Mouse (Mus musculus) liver, embryonic 13.5 days (tissue): Measurements from ENCODE around the gene Olfr963. TPM values are rescaled to one million over a fixed set of nuclear protein-coding genes. Genes with fewer than 3 reads are reported as not detected.

Experiments
- ATAC-seq: fragments of 200-750 bp; cut with Nextera tagmentation; 2 replicates; pipeline ENCODE4 v1.8.0; 2017; ENCODE audit warnings: low read depth, mild to moderate bottlenecking, moderate number of reproducible peaks, moderate library complexity
- DNase-seq: peaks from one replicate; pipeline ENCODE4 v3.0.0; 2022
- H3K27ac ChIP-seq: fragments of 300-500 bp; sonication (generic); 2 replicates; pipeline ENCODE4 v1.5.1; 2015; ENCODE audit warnings: moderate library complexity, mild to moderate bottlenecking, inconsistent platforms
- H3K27me3 ChIP-seq: fragments of 300-500 bp; sonication (generic); 2 replicates; pipeline ENCODE4 v1.6.1; 2015; ENCODE audit warnings: mild to moderate bottlenecking, inconsistent platforms
- H3K36me3 ChIP-seq: fragments of 300-500 bp; sonication (generic); 2 replicates; pipeline ENCODE4 v1.6.1; 2015; ENCODE audit warnings: mild to moderate bottlenecking, inconsistent platforms
- H3K4me1 ChIP-seq: fragments of 300-500 bp; sonication (generic); replicated peaks from 2 replicates; pipeline ENCODE4 v1.6.1; 2015; ENCODE audit warnings: inconsistent platforms
- H3K4me2 ChIP-seq: fragments of 300-500 bp; sonication (generic); 2 replicates; pipeline ENCODE4 v1.6.1; 2015; ENCODE audit warnings: inconsistent platforms, mild to moderate bottlenecking, moderate library complexity
- H3K4me3 ChIP-seq: fragments of 300-500 bp; sonication (generic); replicated peaks from 2 replicates; pipeline ENCODE4 v1.5.1; 2015; ENCODE audit warnings: mild to moderate bottlenecking, inconsistent platforms
- H3K9ac ChIP-seq: fragments of 300-500 bp; sonication (generic); 2 replicates; pipeline ENCODE4 v1.6.1; 2015; ENCODE audit warnings: mild to moderate bottlenecking, inconsistent platforms
- H3K9me3 ChIP-seq: fragments of 300-500 bp; sonication (generic); replicated peaks from 2 replicates; pipeline ENCODE4 v1.6.1; 2016; ENCODE audit warnings: inconsistent platforms
- WGBS: fragments of 180-500 bp; shearing (Covaris S2); methylation state at CpG from one replicate; pipeline ENCODE4 v1.1.7; 2015; ENCODE audit not compliant: insufficient replicate concordance; 5-methylcytosine and 5-hydroxymethylcytosine counted together
- polyA plus RNA-seq: library from polyadenylated mRNA; unstranded; fragments of >200 nt; fragmentation: Nextera tagmentation; extraction: Ambion mirVana; gene quantifications from 2 replicates; pipeline ENCODE4 v1.2.1, GENCODE M21; 2015

Gene Olfr963
- polyA plus RNA-seq: not detected in 2 replicates

GRCm38 (mm10) chr9:39666905-39667304, at the start of gene Olfr963:
Olfr963 (plus strand) TSS chr9:39667205.
- no peak within 1 kb of the TSS for H3K4me2 ChIP-seq
- no peaks in the 10 kb centered on the region for H3K27me3 ChIP-seq
- 69% methylated on average over 1 of the region's 1 CpGs for WGBS
- H3K4me3 ChIP-seq: no peak within 1 kb of the TSS
- H3K36me3 ChIP-seq: no peaks in the 10 kb centered on the region
- no peaks in the 10 kb centered on the region; the same call in 1 of the 2 replicates for H3K9me3 ChIP-seq
- no peak within 1 kb of the TSS for H3K27ac ChIP-seq
- H3K4me1 ChIP-seq: no peaks in the 10 kb centered on the region
- ATAC-seq (no peak), DNase-seq (no peak)
- H3K9ac ChIP-seq: no peak within 1 kb of the TSS

DNA sequence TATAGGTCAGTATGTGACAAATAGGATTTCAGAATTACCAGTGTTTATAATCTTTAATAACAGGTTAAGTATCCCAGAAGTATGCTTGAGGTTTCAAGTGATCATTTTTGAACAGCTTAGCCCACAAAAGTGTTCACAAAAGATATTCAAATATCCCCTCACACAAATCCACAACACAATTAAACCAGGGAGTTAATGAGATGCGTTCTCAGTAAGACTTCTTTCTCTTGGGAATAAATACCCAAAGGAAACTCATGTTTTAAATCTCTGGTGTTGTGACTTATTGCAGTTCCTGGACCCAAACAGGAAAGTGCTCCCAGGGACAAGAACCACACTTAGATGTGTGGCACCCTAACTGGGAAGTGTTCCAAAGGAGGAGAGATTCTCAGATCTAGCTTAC, 45.9 kb upstream of the Olfr963 start, which contains the start of gene Olfr960:
TSS of gene Olfr960 (plus strand) at position 301 of the 400 bp plus-strand sequence.
- H3K4me3 ChIP-seq: no peak within 1 kb of the TSS
- H3K4me2 ChIP-seq: no peak within 1 kb of the TSS
- ATAC-seq (no peak), DNase-seq (no peak)
- no peak within 1 kb of the TSS for H3K27ac ChIP-seq
- no peaks in the 10 kb centered on the region for H3K36me3 ChIP-seq
- no peaks in the 10 kb centered on the region for H3K9me3 ChIP-seq
- H3K27me3 ChIP-seq: no peaks in the 10 kb centered on the region
- WGBS: 45% methylated on average over 1 of the region's 1 CpGs
- no peak within 1 kb of the TSS for H3K9ac ChIP-seq
- H3K4me1 ChIP-seq: no peaks in the 10 kb centered on the region

DNA sequence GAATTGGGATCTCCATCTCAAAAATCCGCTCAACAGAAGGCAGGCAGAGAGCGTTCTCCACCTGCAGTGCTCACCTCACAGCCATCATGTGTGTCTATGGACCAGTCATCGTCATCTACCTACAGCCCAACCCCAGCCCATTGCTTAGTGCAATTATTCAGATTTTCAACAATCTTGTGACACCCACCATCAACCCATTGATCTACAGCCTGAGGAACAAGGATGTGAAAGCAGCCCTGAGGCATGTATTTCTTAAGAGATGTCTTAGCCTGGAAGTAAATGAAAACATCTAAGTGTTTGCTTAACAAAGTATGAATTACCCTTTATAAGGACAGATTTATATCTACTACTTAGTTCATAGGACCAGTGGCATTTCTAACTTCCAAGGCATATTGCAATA, 43.2 kb upstream of the Olfr963 start:
- H3K4me3 ChIP-seq: no peak overlapping the region
- no peak overlapping the region for H3K27ac ChIP-seq
- H3K27me3 ChIP-seq: no peaks in the 10 kb centered on the region
- H3K36me3 ChIP-seq: no peaks in the 10 kb centered on the region
- ATAC-seq (no peak), DNase-seq (no peak)
- WGBS: 61% methylated on average over 3 of the region's 3 CpGs
- no peak overlapping the region for H3K9ac ChIP-seq
- no peaks in the 10 kb centered on the region for H3K9me3 ChIP-seq
- no peaks in the 10 kb centered on the region for H3K4me1 ChIP-seq
- no peak overlapping the region for H3K4me2 ChIP-seq

DNA sequence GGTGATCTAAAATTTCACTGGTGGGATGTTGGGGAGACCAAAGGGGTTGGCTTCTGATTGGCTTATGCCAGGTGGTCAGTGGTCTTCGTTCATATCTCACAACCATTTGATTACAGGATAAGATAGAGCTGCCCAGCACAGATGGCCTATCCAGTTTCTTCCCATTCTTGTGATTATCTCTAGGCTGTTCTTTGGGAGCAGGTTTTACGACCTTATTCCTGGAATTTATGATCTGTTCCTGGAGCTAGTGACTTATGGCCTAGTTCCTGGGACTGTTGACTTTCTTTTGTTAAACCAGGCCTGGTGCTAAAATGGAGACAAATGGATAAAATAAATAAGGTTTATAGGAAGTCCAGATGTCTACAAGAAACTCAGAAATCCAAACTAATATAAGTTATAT, 42.3 kb upstream of the Olfr963 start:
- Histone ChIP-seq H3K9ac (no peak overlapping the region), H3K9me3 (no peaks in the 10 kb centered on the region), H3K4me3 (no peak overlapping the region), H3K4me2 (no peak overlapping the region), H3K27ac (no peak overlapping the region), H3K27me3 (no peaks in the 10 kb centered on the region), H3K36me3 (no peaks in the 10 kb centered on the region), H3K4me1 (no peaks in the 10 kb centered on the region)
- whole genome bisulfite sequencing: 32% methylated on average over 2 of the region's 2 CpGs
- ATAC-seq (no peak), DNase-seq (no peak)

DNA sequence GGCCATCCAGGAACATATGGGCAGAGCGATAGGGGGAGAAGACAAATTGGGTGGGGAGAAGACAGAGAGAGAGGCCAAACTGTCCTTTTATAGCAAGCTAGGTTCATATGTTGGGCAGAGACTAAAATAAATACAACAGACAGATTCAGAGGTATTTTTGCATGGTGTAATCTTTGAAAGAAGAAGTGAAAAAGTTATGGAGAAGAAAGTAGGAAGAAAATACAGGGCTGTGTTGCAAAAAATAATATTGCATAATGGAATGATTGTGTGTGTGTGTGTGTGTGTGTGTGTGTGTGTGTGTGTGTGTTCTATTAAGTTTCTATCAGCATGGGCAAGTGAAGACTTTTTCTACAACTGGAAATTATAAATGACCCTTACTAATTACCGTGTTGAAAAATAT, 37.9 kb upstream of the Olfr963 start:
- Histone ChIP-seq H3K9ac (no peak overlapping the region), H3K27ac (no peak overlapping the region), H3K27me3 (no peaks in the 10 kb centered on the region), H3K9me3 (no peaks in the 10 kb centered on the region), H3K4me3 (no peak overlapping the region), H3K4me2 (no peak overlapping the region), H3K36me3 (no peaks in the 10 kb centered on the region), H3K4me1 (no peaks in the 10 kb centered on the region)
- ATAC-seq (no peak), DNase-seq (no peak)
- 53% methylated on average over 2 of the region's 2 CpGs for WGBS

DNA sequence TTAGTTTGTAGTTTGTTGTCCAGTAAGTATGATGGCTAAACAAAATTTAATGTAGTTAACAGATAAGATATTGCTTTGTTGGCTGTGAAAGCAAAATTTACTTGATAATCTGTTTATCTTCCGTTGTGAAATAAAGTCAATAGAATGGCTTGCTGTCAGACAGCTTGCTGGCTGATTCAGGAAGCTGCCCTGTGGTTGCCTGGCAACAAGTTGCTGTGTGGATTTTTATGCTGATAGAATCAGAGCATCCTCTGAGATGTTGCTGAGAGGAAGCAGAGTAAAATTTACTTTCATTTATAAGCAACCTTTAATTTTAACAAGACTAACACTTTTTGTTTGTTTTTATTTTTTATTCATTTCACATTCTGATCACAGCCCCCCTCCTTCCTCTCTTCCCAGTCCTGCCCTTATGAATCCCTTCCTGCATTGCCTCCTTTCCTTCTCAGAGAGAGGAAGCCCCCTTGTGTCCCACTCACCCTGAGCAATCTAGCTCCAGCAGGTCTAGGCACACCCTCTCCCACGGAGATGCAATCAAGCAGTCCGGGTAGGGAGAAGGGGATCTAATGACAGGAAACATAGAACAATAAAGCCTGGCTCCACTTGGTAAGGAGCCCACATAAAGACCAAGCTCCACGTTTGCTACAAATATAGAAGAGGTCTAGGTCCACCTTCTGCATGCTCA, 33.0 kb upstream of the Olfr963 start:
- ATAC-seq (no peak), DNase-seq (no peak)
- H3K4me2 ChIP-seq: no peak overlapping the region
- H3K27me3 ChIP-seq: no peaks in the 10 kb centered on the region
- no peak overlapping the region for H3K4me3 ChIP-seq
- no peaks in the 10 kb centered on the region for H3K36me3 ChIP-seq
- 12% methylated on average over 4 of the region's 4 CpGs for WGBS
- no peaks in the 10 kb centered on the region for H3K4me1 ChIP-seq
- H3K27ac ChIP-seq: no peak overlapping the region
- H3K9ac ChIP-seq: no peak overlapping the region
- no peaks in the 10 kb centered on the region for H3K9me3 ChIP-seq

- H3K27me3 ChIP-seq: no peaks in the 10 kb centered on the region
- no peak within 1 kb of the TSS for H3K4me3 ChIP-seq
- H3K36me3 ChIP-seq: no peaks in the 10 kb centered on the region
- H3K9ac ChIP-seq: no peak within 1 kb of the TSS
- H3K4me1 ChIP-seq: no peaks in the 10 kb centered on the region
- no peaks in the 10 kb centered on the region for H3K9me3 ChIP-seq
- H3K27ac ChIP-seq: no peak within 1 kb of the TSS
- no peak within 1 kb of the TSS for H3K4me2 ChIP-seq
- ATAC-seq (no peak), DNase-seq (no peak)
These were observed 22.2 kb upstream of the Olfr963 start, which contains the start of gene Olfr961 for GRCm38 (mm10) chr9:39644785-39645184. Olfr961 (plus strand) TSS chr9:39645085.

DNA sequence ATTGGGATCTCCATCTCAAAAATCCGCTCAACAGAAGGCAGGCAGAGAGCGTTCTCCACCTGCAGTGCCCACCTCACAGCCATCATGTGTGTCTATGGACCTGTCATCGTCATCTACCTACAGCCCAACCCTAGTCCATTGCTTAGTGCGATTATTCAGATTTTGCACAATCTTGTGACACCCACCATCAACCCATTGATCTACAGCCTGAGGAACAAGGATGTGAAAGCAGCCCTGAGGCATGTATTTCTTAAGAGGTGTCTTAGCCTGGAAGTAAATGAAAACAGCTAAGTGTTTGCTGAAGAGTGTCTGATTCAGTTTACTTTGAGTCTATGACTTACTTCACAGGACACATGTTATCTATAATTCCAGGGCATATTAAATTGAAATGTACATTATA, 19.6 kb upstream of the Olfr963 start:
- ATAC-seq (no peak), DNase-seq (no peak)
- no peaks in the 10 kb centered on the region for H3K27me3 ChIP-seq
- no peaks in the 10 kb centered on the region for H3K9me3 ChIP-seq
- WGBS: 64% methylated on average over 4 of the region's 4 CpGs
- H3K36me3 ChIP-seq: no peaks in the 10 kb centered on the region
- no peak overlapping the region for H3K9ac ChIP-seq
- no peak overlapping the region for H3K27ac ChIP-seq
- H3K4me3 ChIP-seq: no peak overlapping the region
- H3K4me2 ChIP-seq: no peak overlapping the region
- no peaks in the 10 kb centered on the region for H3K4me1 ChIP-seq

DNA sequence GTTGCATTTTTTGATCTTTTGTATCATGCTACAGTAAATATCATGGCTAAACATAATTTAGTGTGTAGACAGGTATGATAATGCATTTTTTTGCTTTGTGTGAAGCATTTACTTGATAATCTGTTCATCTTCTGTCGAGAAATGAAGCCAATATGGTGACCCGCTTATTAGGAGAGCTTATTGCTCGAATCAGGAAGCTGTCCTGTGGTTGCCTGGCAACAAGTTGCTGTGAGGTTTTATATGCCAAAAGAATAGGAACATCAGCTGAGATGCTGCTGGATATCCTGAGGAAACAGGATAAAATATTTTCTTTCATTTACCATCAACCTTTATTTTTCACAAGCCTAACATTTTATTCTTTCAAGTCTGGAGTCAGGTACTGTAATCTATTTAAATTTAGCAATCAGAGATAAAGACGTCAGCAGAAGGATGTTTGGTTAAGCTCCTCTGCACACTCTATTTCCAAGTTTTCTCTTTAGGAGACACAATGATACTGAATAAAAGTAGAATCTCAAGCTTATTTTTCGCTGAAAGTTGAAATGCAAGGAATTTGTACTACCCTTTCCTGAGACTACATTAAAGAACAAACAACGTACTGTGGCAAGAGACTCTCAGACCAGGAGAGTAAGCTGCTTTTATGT, 12.1 kb upstream of the Olfr963 start:
- Histone ChIP-seq H3K9me3 (no peaks in the 10 kb centered on the region), H3K4me2 (no peak overlapping the region), H3K4me3 (no peak overlapping the region), H3K27me3 (no peaks in the 10 kb centered on the region), H3K36me3 (no peaks in the 10 kb centered on the region), H3K4me1 (no peaks in the 10 kb centered on the region), H3K9ac (no peak overlapping the region), H3K27ac (no peak overlapping the region)
- DNase-seq (no peak), ATAC-seq (no peak)
- 51% methylated on average over 6 of the region's 6 CpGs for WGBS

GRCm38 (mm10) chr9:39669723-39670122, 2.7 kb downstream of the Olfr963 start:
- no peak overlapping the region for H3K27ac ChIP-seq
- no peaks in the 10 kb centered on the region for H3K27me3 ChIP-seq
- no peaks in the 10 kb centered on the region for H3K36me3 ChIP-seq
- WGBS: 48% methylated on average over 2 of the region's 2 CpGs
- no peak overlapping the region for H3K4me2 ChIP-seq
- no peaks in the 10 kb centered on the region for H3K4me1 ChIP-seq
- DNase-seq (no peak), ATAC-seq (no peak)
- H3K9me3 ChIP-seq: no peaks in the 10 kb centered on the region
- H3K4me3 ChIP-seq: no peak overlapping the region
- no peak overlapping the region for H3K9ac ChIP-seq

DNA sequence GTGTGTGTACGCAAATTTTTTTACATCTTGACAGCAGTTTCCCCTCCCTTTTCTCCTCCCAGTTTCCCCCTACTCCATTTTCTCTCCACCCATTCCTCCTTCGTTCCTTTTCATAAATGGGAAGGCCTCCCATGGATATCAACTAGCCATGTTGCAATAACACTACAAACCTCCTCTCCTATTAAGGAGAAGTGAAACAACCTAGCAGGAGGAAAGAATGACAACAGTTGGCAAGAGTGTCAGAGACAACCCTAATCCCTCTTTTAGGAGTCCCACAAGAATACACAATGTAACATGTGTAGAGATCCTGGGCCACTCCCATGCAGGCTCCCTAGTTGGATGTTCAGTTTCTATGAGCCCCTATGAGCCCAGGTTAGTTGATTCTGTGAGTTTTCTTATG, 7.8 kb downstream of the Olfr963 start:
- no peak overlapping the region for H3K4me2 ChIP-seq
- no peak for DNase-seq
- no peak overlapping the region for H3K27ac ChIP-seq
- H3K4me3 ChIP-seq: no peak overlapping the region
- 58% methylated on average over 2 of the region's 2 CpGs for WGBS
- no peaks in the 10 kb centered on the region for H3K9me3 ChIP-seq
- no peaks in the 10 kb centered on the region for H3K27me3 ChIP-seq
- ATAC-seq: no peak
- no peaks in the 10 kb centered on the region for H3K36me3 ChIP-seq
- no peak overlapping the region for H3K9ac ChIP-seq
- no peaks in the 10 kb centered on the region for H3K4me1 ChIP-seq

- WGBS: 71% methylated on average over 2 of the region's 2 CpGs
These were observed 11.6 kb downstream of the Olfr963 start for GRCm38 (mm10) chr9:39678557-39678956.

More at GRCm38 (mm10) chr9:39678557-39678956, 11.6 kb downstream of the Olfr963 start:
- no peaks in the 10 kb centered on the region for H3K27me3 ChIP-seq
- DNase-seq: no peak
- H3K9me3 ChIP-seq: no peaks in the 10 kb centered on the region
- no peaks in the 10 kb centered on the region for H3K36me3 ChIP-seq
- H3K4me1 ChIP-seq: no peaks in the 10 kb centered on the region
- H3K27ac ChIP-seq: no peak overlapping the region
- H3K4me3 ChIP-seq: no peak overlapping the region
- ATAC-seq: no peak
- no peak overlapping the region for H3K4me2 ChIP-seq
- H3K9ac ChIP-seq: no peak overlapping the region
